Mouse (Mus musculus) neural tube, embryonic 14.5 days (tissue): Measurements from ENCODE around the gene Prim2. TPM values are rescaled to one million over a fixed set of nuclear protein-coding genes. Genes with fewer than 3 reads are reported as not detected.

Experiments used
- ATAC-seq: fragments of 200-750 bp; cut with Nextera tagmentation; 2 replicates; pipeline ENCODE4 v1.8.0; 2017; ENCODE audit warnings: low read depth, mild to moderate bottlenecking, moderate TSS enrichment, moderate library complexity
- H3K27ac ChIP-seq: fragments of 300-500 bp; sonication (generic); 2 replicates; pipeline ENCODE4 v1.5.1; 2014; ENCODE audit warnings: low read depth, mild to moderate bottlenecking, control low read depth, low read length, moderate library complexity, mixed read lengths
- H3K27me3 ChIP-seq: fragments of 300-500 bp; sonication (generic); 2 replicates; pipeline ENCODE4 v1.6.1; 2014; ENCODE audit warnings: low read length; ENCODE audit not compliant: control insufficient read depth, insufficient read depth
- H3K36me3 ChIP-seq: fragments of 300-500 bp; sonication (generic); 2 replicates; pipeline ENCODE4 v1.6.1; 2014; ENCODE audit warnings: low read length, mixed read lengths; ENCODE audit not compliant: control insufficient read depth, insufficient read depth
- H3K4me1 ChIP-seq: fragments of 300-500 bp; sonication (generic); 2 replicates; pipeline ENCODE4 v1.6.1; 2014; ENCODE audit warnings: low read length; ENCODE audit not compliant: control insufficient read depth, insufficient read depth
- H3K4me2 ChIP-seq: fragments of 300-500 bp; sonication (generic); 2 replicates; pipeline ENCODE4 v1.6.1; 2014; ENCODE audit warnings: mild to moderate bottlenecking, low read depth, low read length, control low read depth
- H3K4me3 ChIP-seq: fragments of 300-500 bp; sonication (generic); 2 replicates; pipeline ENCODE4 v1.5.1; 2014; ENCODE audit warnings: low read depth, low read length, control low read depth, mixed read lengths
- H3K9ac ChIP-seq: fragments of 300-500 bp; sonication (generic); replicated peaks from 2 replicates; pipeline ENCODE4 v1.6.1; 2014; ENCODE audit warnings: low read depth, mild to moderate bottlenecking, control low read depth, low read length, mixed read lengths
- H3K9me3 ChIP-seq: fragments of 300-500 bp; sonication (generic); 2 replicates; pipeline ENCODE4 v1.6.1; 2016; ENCODE audit warnings: low read length; ENCODE audit not compliant: control insufficient read depth
- WGBS: fragments of 180-500 bp; shearing (Covaris S2); extraction: QIAGEN DNeasy Blood & Tissue Kit; methylation state at CpG from one replicate; pipeline ENCODE4 v1.1.7; 2014; 5-methylcytosine and 5-hydroxymethylcytosine counted together
- polyA plus RNA-seq: library from polyadenylated mRNA; unstranded; fragments of >200 nt; fragmentation: Nextera tagmentation; extraction: Ambion mirVana; gene quantifications from 2 replicates; pipeline ENCODE4 v1.2.1, GENCODE M21; 2014

The Prim2 gene
- polyA plus RNA-seq, 1 experiment from 2014 or later, result 20.7 TPM

DNA sequence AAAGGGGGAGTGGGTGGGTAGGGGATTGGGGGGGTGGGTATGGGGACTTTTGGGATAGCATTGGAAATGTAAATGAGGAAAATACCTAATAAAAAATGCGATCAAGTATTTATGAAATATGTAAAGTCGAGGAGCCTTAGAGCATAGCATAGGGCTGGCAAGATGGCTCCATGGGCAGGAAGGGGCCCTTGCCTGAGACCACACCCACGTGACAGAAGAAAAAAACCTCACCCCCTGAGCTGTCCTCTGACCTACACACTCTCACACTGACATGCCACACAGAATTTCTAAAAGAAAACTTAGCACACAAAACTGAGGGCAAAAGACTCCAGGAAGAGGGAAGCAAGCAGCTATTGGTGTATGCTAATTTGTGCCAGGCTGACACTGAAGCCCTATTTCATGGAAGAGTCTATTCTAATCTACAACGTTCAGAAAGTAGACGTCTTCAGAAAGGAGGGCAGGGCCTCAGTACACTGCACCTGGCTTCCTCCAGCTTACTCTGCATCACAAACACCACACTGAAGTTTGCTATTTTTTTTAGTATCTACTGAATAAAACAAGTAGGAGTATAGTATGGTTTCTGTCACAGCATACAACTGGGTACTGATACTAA, 65.4 kb downstream of the Prim2 start:
- Histone ChIP-seq H3K4me2 (no peak overlapping the region), H3K27ac (no peak overlapping the region), H3K4me1 (no peaks in the 10 kb centered on the region), H3K36me3 (no peaks in the 10 kb centered on the region), H3K9me3 (no peaks in the 10 kb centered on the region), H3K9ac (no peak overlapping the region), H3K4me3 (no peak overlapping the region), H3K27me3 (no peaks in the 10 kb centered on the region)
- ATAC-seq, result no peak
- WGBS, result 84% methylated on average over 5 of the region's 5 CpGs

DNA sequence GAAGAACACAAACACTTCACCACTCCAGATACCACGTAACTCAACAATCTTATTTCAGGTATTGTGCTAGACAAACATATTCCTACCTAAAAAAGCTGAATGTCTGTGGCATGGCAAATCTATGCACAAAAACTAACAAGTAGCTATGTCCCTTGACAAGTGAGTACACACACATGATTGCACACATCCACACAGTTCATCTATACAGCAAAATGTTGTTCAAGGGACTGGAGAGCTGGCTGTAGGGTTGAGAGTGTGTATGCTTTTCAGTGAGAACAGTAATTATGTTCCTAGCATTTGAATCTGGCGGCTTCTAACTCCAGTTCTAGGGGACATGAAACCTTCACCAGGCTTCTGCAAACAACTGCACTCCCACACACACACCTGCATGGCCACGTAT, 69.9 kb downstream of the Prim2 start:
- H3K4me1 ChIP-seq, result no peaks in the 10 kb centered on the region
- no peaks in the 10 kb centered on the region for H3K9me3 ChIP-seq
- H3K4me3 ChIP-seq, result no peak overlapping the region
- no peak overlapping the region for H3K27ac ChIP-seq
- H3K4me2 ChIP-seq, result no peak overlapping the region
- ATAC-seq, result no peak
- 89% methylated on average over 3 of the region's 3 CpGs for WGBS
- no peaks in the 10 kb centered on the region for H3K27me3 ChIP-seq
- H3K9ac ChIP-seq, result no peak overlapping the region
- no peaks in the 10 kb centered on the region for H3K36me3 ChIP-seq

DNA sequence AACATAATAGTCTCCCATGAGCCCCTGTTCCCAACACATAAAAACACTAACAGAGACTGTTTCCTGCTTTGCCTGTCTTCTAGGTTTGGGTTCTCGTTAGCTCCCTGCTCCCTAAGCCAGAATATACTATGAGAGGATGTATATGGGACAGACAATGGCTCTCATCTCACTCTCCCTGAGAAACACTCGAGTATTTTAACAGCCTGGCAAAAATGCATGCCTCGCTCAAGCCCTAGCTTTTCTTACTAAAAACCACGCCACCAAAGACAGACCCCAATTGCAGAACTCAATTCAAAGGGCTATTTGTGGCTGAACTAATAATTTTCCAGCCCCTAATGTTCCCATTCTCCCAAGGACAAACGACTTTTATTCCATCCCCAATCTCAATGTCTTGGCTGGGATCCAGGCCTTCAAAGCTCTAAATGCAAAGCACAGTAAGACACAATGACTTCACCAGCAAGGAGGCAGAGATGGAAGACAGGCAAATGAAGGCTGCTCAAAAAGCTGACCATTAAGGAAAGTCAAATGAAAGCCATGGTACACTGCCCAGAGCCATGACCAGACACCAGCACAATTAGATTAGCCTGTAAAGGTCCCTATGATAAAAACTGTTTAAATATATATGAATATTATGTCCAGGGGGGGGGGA, 70.5 kb downstream of the Prim2 start:
- Histone ChIP-seq H3K36me3 (no peaks in the 10 kb centered on the region), H3K4me2 (no peak overlapping the region), H3K9ac (no peak overlapping the region), H3K9me3 (no peaks in the 10 kb centered on the region), H3K27ac (no peak overlapping the region), H3K4me3 (no peak overlapping the region), H3K4me1 (no peaks in the 10 kb centered on the region), H3K27me3 (no peaks in the 10 kb centered on the region)
- peak; percentile 14; the same call in 1 of the 2 replicates for ATAC-seq
- 47% methylated on average over 5 of the region's 5 CpGs for WGBS

GRCm38 (mm10) chr1:33597043-33597442, 72.6 kb downstream of the Prim2 start:
- Histone ChIP-seq H3K27ac (no peak overlapping the region), H3K27me3 (no peaks in the 10 kb centered on the region), H3K4me1 (no peaks in the 10 kb centered on the region), H3K9ac (no peak overlapping the region), H3K4me3 (no peak overlapping the region), H3K9me3 (no peaks in the 10 kb centered on the region), H3K36me3 (no peaks in the 10 kb centered on the region), H3K4me2 (no peak overlapping the region)
- ATAC-seq, result no peak
- 93% methylated on average over 1 of the region's 1 CpGs for whole genome bisulfite sequencing

DNA sequence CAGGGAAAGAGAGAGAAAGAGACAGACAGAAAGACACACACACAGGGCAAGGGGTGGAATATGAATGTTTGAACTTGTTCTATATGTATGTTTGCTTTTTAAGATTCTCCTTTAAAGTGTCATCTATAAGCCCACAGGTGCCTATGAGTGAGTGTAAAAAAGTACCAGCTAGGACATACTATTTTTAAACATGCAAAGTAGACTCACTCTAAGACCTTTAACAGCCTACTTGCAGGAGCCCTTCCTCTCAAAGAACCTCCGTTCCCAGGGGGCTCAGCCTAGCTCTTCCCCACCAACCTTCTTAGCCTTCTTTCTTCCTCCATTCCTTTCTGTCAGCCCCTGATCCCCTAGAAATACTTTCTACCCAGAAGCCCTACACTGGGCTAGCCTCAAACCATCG, 73.7 kb downstream of the Prim2 start:
- no peak overlapping the region for H3K27ac ChIP-seq
- WGBS, result 93% methylated on average over 2 of the region's 2 CpGs
- H3K9me3 ChIP-seq, result no peaks in the 10 kb centered on the region
- H3K36me3 ChIP-seq, result no peaks in the 10 kb centered on the region
- no peak overlapping the region for H3K4me3 ChIP-seq
- H3K4me1 ChIP-seq, result no peaks in the 10 kb centered on the region
- no peaks in the 10 kb centered on the region for H3K27me3 ChIP-seq
- ATAC-seq, result no peak
- H3K9ac ChIP-seq, result no peak overlapping the region
- H3K4me2 ChIP-seq, result no peak overlapping the region

GRCm38 (mm10) chr1:33594966-33595365, 74.6 kb downstream of the Prim2 start:
- Histone ChIP-seq H3K4me3 (no peak overlapping the region), H3K9ac (no peak overlapping the region), H3K4me1 (0 out of 2 replicates have a peak, but pooled peaks cover 3% of the 10 kb centered on the region), H3K4me2 (no peak overlapping the region), H3K27me3 (no peaks in the 10 kb centered on the region), H3K36me3 (no peaks in the 10 kb centered on the region), H3K27ac (no peak overlapping the region), H3K9me3 (no peaks in the 10 kb centered on the region)
- WGBS, result 51% methylated on average over 2 of the region's 2 CpGs
- ATAC-seq, result no peak

- Histone ChIP-seq H3K27ac (no peak overlapping the region), H3K27me3 (no peaks in the 10 kb centered on the region), H3K4me1 (0 out of 2 replicates have a peak, but pooled peaks cover 3% of the 10 kb centered on the region), H3K36me3 (no peaks in the 10 kb centered on the region), H3K9ac (no peak overlapping the region), H3K4me3 (no peak overlapping the region), H3K4me2 (no peak overlapping the region), H3K9me3 (no peaks in the 10 kb centered on the region)
- ATAC-seq, result no peak
- WGBS, result 93% methylated on average over 4 of the region's 4 CpGs
Measured at GRCm38 (mm10) chr1:33593718-33594388, 75.7 kb downstream of the Prim2 start.

GRCm38 (mm10) chr1:33591997-33592608, 77.5 kb downstream of the Prim2 start:
- no peaks in the 10 kb centered on the region for H3K9me3 ChIP-seq
- 0 out of 2 replicates have a peak, but pooled peaks cover 3% of the 10 kb centered on the region for H3K4me1 ChIP-seq
- ATAC-seq, result no peak
- no peaks in the 10 kb centered on the region for H3K27me3 ChIP-seq
- no peak overlapping the region for H3K4me2 ChIP-seq
- H3K4me3 ChIP-seq, result no peak overlapping the region
- no peak overlapping the region for H3K9ac ChIP-seq
- 94% methylated on average over 7 of the region's 7 CpGs for WGBS
- H3K27ac ChIP-seq, result no peak overlapping the region
- H3K36me3 ChIP-seq, result no peaks in the 10 kb centered on the region
